Mouse (Mus musculus): ENCODE measurements at regions not wholly inside any gene's neighbourhood (a gene's known extent, or its start where the extent isn't known, plus 50 kb on each side); places are given as distances from the start of the nearest gene placed in this dataset.

DNA sequence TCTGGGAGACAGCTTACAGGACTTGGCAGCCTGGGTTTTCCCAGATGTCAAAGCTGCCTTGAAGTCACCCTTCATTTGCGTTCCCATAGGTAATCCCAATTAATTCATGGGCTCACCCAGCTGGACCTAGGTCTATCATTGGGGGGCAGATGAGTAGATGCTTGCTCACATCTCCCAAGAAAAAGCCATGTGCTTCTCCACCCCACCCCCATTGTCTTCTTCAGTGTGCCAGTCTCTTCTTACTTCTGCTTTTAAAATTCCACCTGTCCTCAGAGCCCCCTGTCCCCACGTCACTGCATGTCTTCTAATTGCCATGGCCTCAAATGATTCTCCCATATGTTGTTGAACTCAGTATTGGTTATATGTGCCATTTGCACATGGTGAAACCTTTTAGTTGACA is 240.9 kb upstream of the Runx1 start:
- DNase-seq (ENCODE audit: low spot score), result no peak

DNA sequence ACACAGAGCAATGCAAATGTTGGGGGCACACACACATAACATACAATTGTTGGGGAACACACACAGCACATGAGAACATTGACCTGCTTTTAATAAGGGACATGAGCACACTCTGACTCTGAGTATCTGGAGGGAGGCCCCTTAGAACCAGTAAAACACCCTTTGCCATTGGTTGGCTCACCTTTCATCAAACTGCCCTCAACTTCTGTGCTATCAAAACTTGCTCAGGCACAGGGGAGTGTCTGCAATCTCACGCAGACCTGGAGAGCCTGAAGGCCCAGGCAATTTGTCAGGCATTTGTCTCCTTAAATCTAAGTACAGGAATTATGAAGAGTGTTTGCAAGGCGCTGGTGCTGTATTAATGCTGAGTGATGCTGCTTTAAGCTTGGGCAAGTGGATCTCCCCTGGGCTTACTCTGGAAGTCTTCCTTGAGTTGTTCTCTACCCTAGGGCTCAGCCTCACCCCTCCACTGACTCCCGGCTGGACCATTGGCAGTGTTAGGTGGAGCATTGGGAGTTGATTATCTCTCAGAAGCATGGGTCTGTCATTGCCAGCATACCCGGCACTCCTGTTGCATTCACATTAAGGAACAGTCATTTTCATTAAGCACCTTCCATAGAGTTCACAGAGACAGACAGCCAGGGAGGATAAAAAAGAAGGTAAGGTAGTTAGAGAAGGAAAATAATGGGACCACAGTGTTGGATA is 235.7 kb upstream of the Runx1 start:
- no peak for DNase-seq (ENCODE audit: low spot score)

DNA sequence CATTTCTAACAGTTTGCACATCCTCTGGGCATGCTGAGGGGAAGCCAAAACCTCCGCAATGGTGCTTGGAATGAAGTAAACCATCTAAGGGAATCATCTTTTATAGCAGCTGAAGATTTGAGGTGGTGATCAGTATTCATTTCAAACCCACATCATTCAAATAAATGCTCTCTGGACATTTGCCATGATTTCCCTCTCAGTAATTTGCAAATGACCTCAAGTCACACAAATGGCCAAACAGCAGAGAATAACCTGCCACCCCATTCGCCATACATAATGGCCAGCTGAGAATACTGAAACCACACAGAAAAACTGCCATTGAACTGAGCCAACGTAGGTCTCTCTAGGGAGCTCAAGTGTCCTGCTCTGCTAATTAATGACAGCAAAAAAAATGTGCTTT is 230.3 kb upstream of the Runx1 start:
- no peak for DNase-seq (ENCODE audit: low spot score)

DNA sequence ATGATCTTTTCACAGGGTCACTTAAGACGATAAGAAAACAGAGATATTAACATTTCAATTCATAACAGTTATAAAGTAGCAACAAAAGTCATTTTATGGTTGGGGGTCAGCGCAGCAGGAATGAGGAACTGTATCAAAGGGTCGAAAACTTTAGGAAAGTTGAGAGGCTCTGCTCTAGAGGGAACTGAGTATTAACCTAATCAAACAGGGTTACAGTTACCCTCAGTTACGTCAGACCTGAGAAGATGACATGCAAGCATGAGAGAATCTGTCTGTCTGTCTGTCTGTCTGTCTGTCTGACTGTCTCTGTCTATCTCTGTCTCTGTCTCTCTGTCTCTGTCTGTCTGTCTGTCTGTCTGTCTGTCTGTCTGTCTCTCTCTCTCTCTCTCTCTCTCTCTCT is 229.6 kb upstream of the Runx1 start:
- no peak for DNase-seq (ENCODE audit: low spot score)

- no peak for DNase-seq (ENCODE audit: low spot score)
Observed at GRCm38 (mm10) chr16:93051233-93051632, 225.3 kb upstream of the Runx1 start.

- DNase-seq (ENCODE audit: low spot score), result no peak
Observed at GRCm38 (mm10) chr16:93048418-93048932, 222.5 kb upstream of the Runx1 start.

DNA sequence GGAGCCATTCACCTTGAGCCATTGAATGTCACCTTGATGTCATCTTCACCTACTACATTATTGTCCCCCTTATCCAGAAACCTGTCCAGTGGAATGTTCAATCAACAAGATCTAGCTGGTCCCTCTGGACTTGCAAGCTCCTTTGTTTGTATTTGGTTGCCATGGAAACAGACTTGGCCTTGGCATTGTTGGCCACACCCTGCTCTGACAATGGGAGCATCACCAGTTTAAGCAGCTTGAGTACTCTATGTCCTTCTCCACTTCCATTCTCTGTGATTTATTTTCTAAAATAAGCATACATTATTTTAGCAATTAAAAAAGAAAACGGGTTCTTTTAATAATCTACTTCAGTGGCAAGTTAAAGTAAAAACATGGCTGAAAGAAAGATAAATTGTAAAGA is 221.6 kb upstream of the Runx1 start:
- no peak for DNase-seq (ENCODE audit: low spot score)

GRCm38 (mm10) chr16:93046221-93046620 is 220.3 kb upstream of the Runx1 start:
- DNase-seq (ENCODE audit: low spot score), result no peak

DNA sequence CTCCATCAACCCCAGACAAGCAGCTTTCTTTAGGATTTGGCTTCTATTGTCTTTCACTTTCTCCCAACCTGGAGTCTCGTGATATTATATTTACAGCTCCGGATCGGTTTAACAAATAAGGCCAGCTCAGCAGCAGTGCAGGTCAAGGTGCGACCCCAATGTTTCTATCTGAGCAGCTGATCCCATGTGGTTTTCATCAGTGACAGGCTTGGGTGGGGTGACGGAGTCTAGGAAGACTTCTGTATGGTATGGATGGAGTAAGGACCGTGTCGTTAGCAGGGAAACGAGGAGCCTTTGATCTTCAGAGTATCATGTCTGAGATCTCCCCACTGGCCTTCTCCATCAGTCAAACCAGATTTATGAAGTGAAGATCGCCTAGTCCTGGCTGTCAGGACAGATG is 217.4 kb upstream of the Runx1 start:
- no peak for DNase-seq (ENCODE audit: low spot score)

GRCm38 (mm10) chr16:93042941-93043340 is 217.0 kb upstream of the Runx1 start:
- DNase-seq (ENCODE audit: low spot score), result no peak

DNA sequence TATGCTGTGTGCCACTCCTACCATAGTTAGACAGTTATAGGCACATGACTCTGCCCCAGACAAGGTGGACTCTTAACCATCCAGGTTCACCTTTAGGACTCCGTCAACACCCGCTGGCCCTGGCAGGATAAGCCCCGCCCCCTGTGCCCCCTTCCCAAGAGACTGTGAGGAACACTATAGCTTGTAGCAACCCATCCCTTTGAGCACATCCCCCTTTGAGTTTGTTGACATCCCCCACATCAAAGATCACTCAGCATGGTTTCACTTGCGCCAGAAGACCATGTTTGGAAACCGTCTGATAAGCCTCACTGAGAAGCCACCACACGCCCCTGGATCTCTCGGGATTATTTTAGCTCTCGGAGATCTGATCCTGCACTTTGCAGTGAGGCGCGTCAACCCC is 216.5 kb upstream of the Runx1 start:
- DNase-seq (ENCODE audit: low spot score), result no peak

DNA sequence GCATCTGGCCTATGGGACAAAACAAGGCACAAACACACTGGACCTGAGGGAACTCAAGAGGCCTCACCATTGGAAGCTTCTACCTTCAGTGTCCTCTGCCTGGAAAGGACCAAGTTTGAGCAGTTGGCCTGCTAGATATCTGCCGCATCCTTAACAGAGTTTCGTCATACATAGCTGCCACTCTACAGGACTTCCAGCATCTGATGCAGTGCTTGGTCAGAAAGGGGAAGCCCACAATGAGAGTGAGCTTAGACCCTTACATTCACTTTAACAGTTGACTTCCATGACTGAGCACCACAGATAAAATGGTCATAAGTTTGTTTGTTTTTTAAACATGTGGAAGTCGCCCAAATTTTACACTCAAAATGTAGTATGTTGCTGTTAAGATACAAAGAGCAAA is 215.9 kb upstream of the Runx1 start:
- no peak for DNase-seq (ENCODE audit: low spot score)

DNA sequence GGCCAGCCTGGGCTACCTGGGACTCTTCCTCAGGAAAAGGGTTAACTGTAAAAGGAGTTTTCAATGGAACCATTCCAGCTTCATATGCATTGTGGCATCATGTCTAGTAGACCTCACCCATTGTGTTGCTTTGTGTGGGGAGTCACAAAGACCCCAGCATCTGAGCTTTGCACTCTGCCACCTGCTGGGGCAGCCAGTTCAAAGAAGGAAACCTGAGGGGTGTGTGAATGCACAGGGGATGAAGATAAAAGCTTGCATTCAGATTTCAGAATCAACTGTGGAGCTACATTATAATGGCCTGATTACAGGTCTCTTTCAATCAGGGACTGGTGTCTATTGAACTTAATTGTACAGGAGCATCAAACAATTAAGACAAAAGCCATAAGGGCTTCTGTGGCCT is 215.4 kb upstream of the Runx1 start:
- DNase-seq (ENCODE audit: low spot score), result no peak

DNA sequence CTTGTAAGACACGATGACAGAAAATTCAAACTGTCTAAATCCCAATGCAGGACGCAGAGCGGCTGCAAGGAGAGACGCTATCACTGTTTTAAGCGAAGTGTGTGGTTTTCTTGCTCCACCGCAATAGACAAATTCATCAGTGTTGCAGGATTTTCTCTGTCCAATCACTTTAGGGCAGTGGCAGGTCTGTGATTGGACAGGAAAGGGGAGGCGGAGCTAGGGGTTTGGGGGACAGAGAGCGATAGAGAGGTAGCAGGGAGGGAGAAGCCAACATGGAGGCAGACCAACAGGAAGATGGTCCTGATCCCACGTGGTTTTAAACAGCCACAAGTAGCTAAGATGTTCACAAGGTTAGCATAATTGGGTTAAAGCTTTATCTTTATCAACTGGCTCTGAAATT is 209.7 kb upstream of the Runx1 start:
- no peak for DNase-seq (ENCODE audit: low spot score)

DNA sequence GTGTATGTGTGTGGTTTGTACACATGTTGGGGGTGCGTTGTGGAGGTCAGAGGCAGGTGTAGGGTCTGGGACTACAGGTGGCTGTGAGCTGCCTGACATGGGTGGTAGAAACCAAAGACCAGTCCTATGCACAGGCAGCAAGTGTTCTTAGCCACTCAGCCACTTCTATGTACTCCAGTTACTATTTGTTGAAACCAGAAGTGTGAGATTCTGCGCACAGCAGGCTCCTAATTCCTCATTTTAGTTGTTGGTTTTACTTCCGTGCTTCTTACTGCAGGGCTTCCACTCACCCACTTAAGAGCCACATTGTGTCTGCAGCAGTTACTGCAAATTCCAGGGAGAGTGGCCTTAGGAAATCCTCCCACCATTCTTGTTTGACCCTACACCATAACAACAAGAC is 208.0 kb upstream of the Runx1 start:
- DNase-seq (ENCODE audit: low spot score), result no peak

DNA sequence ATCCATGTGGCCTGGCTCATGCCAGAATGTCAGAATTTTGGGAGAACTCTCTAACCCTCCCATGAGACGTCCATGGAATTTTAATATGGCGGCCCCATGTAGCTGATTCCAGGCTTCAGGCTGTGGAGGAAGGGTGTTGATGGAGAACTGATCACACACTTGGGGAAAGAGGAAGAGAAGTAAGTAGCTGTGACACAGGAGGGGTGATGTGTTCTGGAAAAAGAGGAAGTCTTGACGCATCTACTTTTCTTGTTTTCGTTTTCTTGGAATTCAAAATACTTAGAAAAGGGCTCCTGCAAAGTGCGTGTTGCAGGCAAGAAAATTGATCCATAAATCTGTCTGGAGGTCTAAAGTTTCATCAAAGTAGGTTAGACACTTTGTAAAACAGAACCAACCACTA is 205.7 kb upstream of the Runx1 start:
- no peak for DNase-seq (ENCODE audit: low spot score)

GRCm38 (mm10) chr16:93028640-93029039 is 202.7 kb upstream of the Runx1 start:
- DNase-seq (ENCODE audit: low spot score), result no peak

DNA sequence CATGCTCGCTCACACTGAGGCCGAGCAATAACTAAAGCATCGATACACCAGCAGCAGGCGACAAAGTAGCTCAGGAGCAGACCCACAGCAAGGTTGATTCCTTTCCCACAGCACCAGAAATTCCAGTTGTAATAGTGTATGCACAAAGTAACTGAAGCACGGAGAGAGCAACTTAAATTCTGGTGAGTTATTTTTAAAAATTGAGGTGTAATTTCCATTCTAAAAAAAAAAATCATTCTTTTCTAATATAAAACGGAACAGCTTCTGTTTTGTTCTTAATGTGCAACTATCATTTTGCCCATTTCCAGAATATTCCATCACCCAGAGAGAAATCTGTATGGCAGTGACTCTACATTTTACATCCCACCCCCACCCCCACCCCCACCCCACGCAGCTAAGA is 202.1 kb upstream of the Runx1 start:
- no peak for DNase-seq (ENCODE audit: low spot score)

- DNase-seq (ENCODE audit: low spot score), result no peak
Observed at GRCm38 (mm10) chr16:93026094-93026648, 200.2 kb upstream of the Runx1 start.

- DNase-seq (ENCODE audit: low spot score), result no peak
Observed at GRCm38 (mm10) chr16:93019800-93020555, 194.0 kb upstream of the Runx1 start.

GRCm38 (mm10) chr16:93018766-93019165 is 192.8 kb upstream of the Runx1 start:
- no peak for DNase-seq (ENCODE audit: low spot score)

GRCm38 (mm10) chr16:93017025-93017424 is 191.1 kb upstream of the Runx1 start:
- peak; percentile 14 for DNase-seq (ENCODE audit: low spot score)

DNA sequence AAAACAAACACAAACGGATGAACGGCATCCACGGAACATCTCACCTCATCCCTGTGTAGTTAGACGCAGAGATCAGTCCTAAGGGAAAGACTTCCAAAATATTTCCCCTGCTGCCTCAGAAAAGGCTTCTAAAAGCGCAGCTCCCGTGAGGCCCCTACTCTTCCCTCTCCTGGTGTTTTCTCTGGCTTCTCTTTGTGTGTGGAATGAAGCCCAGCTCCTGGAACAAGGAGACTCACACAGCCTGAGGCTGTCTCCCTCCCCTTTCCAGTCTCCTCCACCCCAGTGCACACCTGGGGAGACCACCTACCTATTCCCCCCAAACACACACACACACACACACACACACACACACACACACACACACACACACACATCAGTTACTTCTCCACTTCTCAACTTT is 189.7 kb upstream of the Runx1 start:
- DNase-seq (ENCODE audit: low spot score), result no peak
